Mouse (Mus musculus) liver, postnatal 0 days (tissue): Measurements from ENCODE around the gene Srl.

Experiments
- CTCF ChIP-seq: sonication (generic); IDR thresholded peaks from 2 replicates; pipeline ENCODE4 v1.5.1; 2016; ENCODE audit warnings: antibody characterized with exemption, low read depth
- EP300 ChIP-seq: IDR thresholded peaks from 2 replicates; pipeline ENCODE4 v1.6.1; 2016; ENCODE audit warnings: antibody characterized with exemption, low read depth, mild to moderate bottlenecking

- TF ChIP-seq CTCF (no peak), EP300 (no peak)
Observed at GRCm38 (mm10) chr16:4584438-4584837, 42.8 kb upstream of the Srl start.
